Mouse (Mus musculus) lung, postnatal 0 days (tissue): ENCODE measurements around the gene Lrrc74b.

Experiments
- CTCF ChIP-seq: IDR thresholded peaks from 2 replicates; pipeline ENCODE4 v1.5.1; 2016; ENCODE audit warnings: antibody characterized with exemption, mild to moderate bottlenecking
- EP300 ChIP-seq: IDR thresholded peaks from 2 replicates; pipeline ENCODE4 v1.6.1; 2016; ENCODE audit warnings: antibody characterized with exemption, mild to moderate bottlenecking, control low read depth

GRCm38 (mm10) chr16:17559396-17560027 is 1.5 kb downstream of the Lrrc74b start:
- TF ChIP-seq CTCF = no peak
- TF ChIP-seq EP300 = no peak
